Comparison of ENCODE assay signal across 9 mouse cellular contexts in genomic region chr1:55755742-55756141, GRCm38 (mm10).
DNase-seq lines count a peak whose midpoint lies in the region; ATAC-seq and TF ChIP-seq lines count a peak whose summit lies in the region.
"Had no signal": no experiment of that assay in that cellular context is flagged by ENCODE, and none has a peak within 500 bp of the region (broad histone marks: within the 10 kb centered on the region; RNA-seq: fewer than 3 reads in every experiment).

No protein-coding gene starts in this region.

- no peaks in the 10 kb centered on the region for H3K4me1 ChIP-seq in heart, postnatal 0 days (ENCODE audit: control insufficient read depth, insufficient read depth)
- H3K4me1 ChIP-seq: limb, embryonic 15.5 days had no signal

- TF ChIP-seq EP300 in heart, postnatal 0 days (IDR thresholded peaks at IDR 0.05; ENCODE audit: low read depth), result no peak

- no peak for DNase-seq in heart, postnatal 0 days (ENCODE audit: low spot score)
- DNase-seq in heart, postnatal 25 days (ENCODE audit: low spot score), result no peak
- peak; percentile 37 for DNase-seq in 3T3-L1 (ENCODE audit: low read depth, low spot score)
- DNase-seq in NIH3T3 (ENCODE audit: low read depth), result peak; percentile 50
- DNase-seq in cerebellum, postnatal 14 days, result peak; percentile 85
- DNase-seq in kidney, postnatal 36 days, result peak; percentile 52 to 84
- DNase-seq in Muller cell, postnatal 12 days (ENCODE audit: inconsistent ontology term), result no peak

- no peaks in the 10 kb centered on the region for H3K27me3 ChIP-seq in heart, postnatal 0 days (ENCODE audit: control insufficient read depth, insufficient read depth, low read length)
- H3K27me3 ChIP-seq: limb, embryonic 15.5 days had no signal

- TF ChIP-seq CTCF in heart, postnatal 0 days (IDR thresholded peaks at IDR 0.05; ENCODE audit: low read depth), result peak; percentile 61

- H3K9ac ChIP-seq in heart, postnatal 0 days (replicated peaks; ENCODE audit: low read depth, low read length), result no peak overlapping the region
- H3K9ac ChIP-seq: limb, embryonic 15.5 days had no signal

- ATAC-seq in heart, postnatal 0 days (ENCODE audit: insufficient read depth, low read depth), result no peak
- peak; percentile 72; the same call in 1 of the 2 replicates for ATAC-seq in neutrophil, adult 5-6 weeks (ENCODE audit: extremely low read depth, insufficient number of reproducible peaks, low FRiP score, poor library complexity, severe bottlenecking)

- no peaks in the 10 kb centered on the region for H3K36me3 ChIP-seq in heart, postnatal 0 days (replicated peaks; ENCODE audit: control insufficient read depth, insufficient read depth, low read length)
- H3K36me3 ChIP-seq: limb, embryonic 15.5 days had no signal

- intact Hi-C loops in heart, postnatal 25 days (cut with DNase I), result no loop called here

- no peak overlapping the region for H3K4me3 ChIP-seq in heart, postnatal 0 days (ENCODE audit: low read depth, low read length)
- H3K4me3 ChIP-seq: limb, embryonic 15.5 days had no signal

- WGBS in heart, postnatal 0 days, result 56% methylated on average over 10 of the region's 10 CpGs

- H3K27ac ChIP-seq in heart, postnatal 0 days (ENCODE audit: low read depth), result no peak overlapping the region
- H3K27ac ChIP-seq: limb, embryonic 15.5 days had no signal

- no peaks in the 10 kb centered on the region for H3K9me3 ChIP-seq in heart, postnatal 0 days (replicated peaks; ENCODE audit: control insufficient read depth, low read length)
- H3K9me3 ChIP-seq: limb, embryonic 15.5 days had no signal

- no peak overlapping the region for H3K4me2 ChIP-seq in heart, postnatal 0 days (ENCODE audit: low read depth, low read length)
- H3K4me2 ChIP-seq: limb, embryonic 15.5 days had no signal

Comparison
In these comparisons a context has a peak if more than half of its experiments do, and no peak if none do; other contexts are left out.
1. DNase-seq: peak in 3T3-L1 (single experiment), NIH3T3 (single experiment), cerebellum, postnatal 14 days (2 of 2) and kidney, postnatal 36 days (2 of 2); none in heart, postnatal 0 days (single experiment), heart, postnatal 25 days (single experiment) and Muller cell, postnatal 12 days (single experiment).